Mouse (Mus musculus): ENCODE results near the gene Add3. TPM values are rescaled to one million over a fixed set of nuclear protein-coding genes. Genes with fewer than 3 reads are reported as not detected.

Add3 gene
- 112 and 118 TPM in 2 replicates for polyA plus RNA-seq (2015; fragmentation: Nextera tagmentation; extraction: Ambion mirVana)

GRCm38 (mm10) chr19:53140044-53140803, at the start of gene Add3:
Gene Add3 (plus strand): TSS chr19:53140443.
- ATAC-seq (replicated peaks; ENCODE audit: insufficient number of reproducible peaks, insufficient read depth, low FRiP score, low read depth) = no peak
- Histone ChIP-seq H3K9ac (peak within 1 kb of the TSS; percentile 82), H3K4me2 (peak within 1 kb of the TSS; percentile 82), H3K27me3 (no peaks in the 10 kb centered on the region), H3K4me1 (replicated peaks) (peaks cover 17% of the 10 kb centered on the region; the same call in 1 of the 2 replicates), H3K9me3 (replicated peaks) (no peaks in the 10 kb centered on the region), H3K36me3 (no peaks in the 10 kb centered on the region), H3K27ac (peak within 1 kb of the TSS; percentile 94), H3K4me3 (peak within 1 kb of the TSS; percentile 99)
- 6% methylated on average over 24 of the region's 24 CpGs for WGBS

GRCm38 (mm10) chr19:53090677-53091076, 49.6 kb upstream of the Add3 start:
- Histone ChIP-seq H3K4me1 (replicated peaks) (peaks cover 10% of the 10 kb centered on the region), H3K4me3 (no peak overlapping the region), H3K9ac (no peak overlapping the region), H3K27ac (no peak overlapping the region), H3K36me3 (no peaks in the 10 kb centered on the region), H3K27me3 (no peaks in the 10 kb centered on the region), H3K9me3 (replicated peaks) (no peaks in the 10 kb centered on the region), H3K4me2 (no peak overlapping the region)
- no peak for ATAC-seq (replicated peaks; ENCODE audit: insufficient number of reproducible peaks, insufficient read depth, low FRiP score, low read depth)
- WGBS = 92% methylated on average over 5 of the region's 5 CpGs

GRCm38 (mm10) chr19:53092251-53092650, 48.0 kb upstream of the Add3 start:
- no peaks in the 10 kb centered on the region for H3K9me3 ChIP-seq (replicated peaks)
- peaks cover 10% of the 10 kb centered on the region for H3K4me1 ChIP-seq (replicated peaks)
- no peak for ATAC-seq (replicated peaks; ENCODE audit: insufficient number of reproducible peaks, insufficient read depth, low FRiP score, low read depth)
- H3K27me3 ChIP-seq = no peaks in the 10 kb centered on the region
- H3K36me3 ChIP-seq = no peaks in the 10 kb centered on the region
- no peak overlapping the region for H3K9ac ChIP-seq
- no peak overlapping the region for H3K4me3 ChIP-seq
- 88% methylated on average over 6 of the region's 6 CpGs for WGBS
- no peak overlapping the region for H3K4me2 ChIP-seq
- no peak overlapping the region for H3K27ac ChIP-seq

DNA sequence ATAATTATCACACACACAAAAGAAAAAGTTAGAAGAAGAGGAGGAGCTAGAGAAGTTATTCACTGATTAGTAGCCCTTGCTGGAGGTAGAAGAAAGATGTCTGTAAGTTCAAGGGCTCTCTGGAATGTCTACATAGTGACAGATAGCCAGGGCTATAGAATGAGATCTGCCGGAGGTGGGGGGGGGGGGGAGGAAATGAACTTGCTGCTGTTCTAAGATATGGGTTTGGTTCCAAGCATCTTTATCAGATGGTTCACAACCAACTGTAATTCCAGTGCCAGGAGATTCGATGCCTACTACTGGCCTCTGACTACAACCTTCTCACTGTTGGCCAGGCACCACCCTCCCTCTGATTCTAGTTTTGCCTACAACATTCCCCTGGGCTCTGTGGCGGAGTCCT, 46.9 kb upstream of the Add3 start:
- H3K27me3 ChIP-seq = no peaks in the 10 kb centered on the region
- ATAC-seq (replicated peaks; ENCODE audit: insufficient number of reproducible peaks, insufficient read depth, low FRiP score, low read depth) = no peak
- H3K4me2 ChIP-seq = no peak overlapping the region
- WGBS = 32% methylated on average over 3 of the region's 3 CpGs
- no peaks in the 10 kb centered on the region for H3K36me3 ChIP-seq
- peaks cover 4% of the 10 kb centered on the region; the same call in 1 of the 2 replicates for H3K4me1 ChIP-seq (replicated peaks)
- no peak overlapping the region for H3K9ac ChIP-seq
- H3K4me3 ChIP-seq = no peak overlapping the region
- H3K9me3 ChIP-seq (replicated peaks) = no peaks in the 10 kb centered on the region
- no peak overlapping the region for H3K27ac ChIP-seq

DNA sequence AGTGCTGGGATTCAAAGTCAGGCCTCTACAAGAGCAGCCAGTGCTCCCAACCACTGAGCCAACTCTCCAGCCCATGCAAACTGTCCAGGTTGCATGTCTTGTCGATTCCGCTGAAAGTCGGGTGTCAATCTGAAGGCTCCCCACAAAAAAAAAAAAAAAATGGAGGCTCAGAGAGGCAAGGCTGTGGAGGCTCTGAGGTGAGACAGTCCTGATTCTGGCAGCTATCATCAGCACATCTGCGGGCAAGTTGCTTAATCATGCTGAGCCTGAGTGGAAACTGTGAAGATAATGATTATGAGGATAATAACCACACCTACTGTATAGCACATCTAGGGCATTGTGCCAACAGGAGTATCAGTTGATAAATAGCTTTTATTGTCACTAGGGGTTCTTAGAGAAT, 45.6 kb upstream of the Add3 start:
- no peaks in the 10 kb centered on the region for H3K36me3 ChIP-seq
- no peak overlapping the region for H3K4me3 ChIP-seq
- no peak overlapping the region for H3K9ac ChIP-seq
- H3K4me1 ChIP-seq (replicated peaks) = peaks cover 4% of the 10 kb centered on the region; the same call in 1 of the 2 replicates
- H3K9me3 ChIP-seq (replicated peaks) = no peaks in the 10 kb centered on the region
- WGBS = 76% methylated on average over 4 of the region's 4 CpGs
- ATAC-seq (replicated peaks; ENCODE audit: insufficient number of reproducible peaks, insufficient read depth, low FRiP score, low read depth) = no peak
- no peaks in the 10 kb centered on the region for H3K27me3 ChIP-seq
- no peak overlapping the region for H3K4me2 ChIP-seq
- no peak overlapping the region for H3K27ac ChIP-seq

- H3K27ac ChIP-seq = no peak overlapping the region
- no peak for ATAC-seq (replicated peaks; ENCODE audit: insufficient number of reproducible peaks, insufficient read depth, low FRiP score, low read depth)
- H3K27me3 ChIP-seq = no peaks in the 10 kb centered on the region
These were observed 38.6 kb upstream of the Add3 start for GRCm38 (mm10) chr19:53101374-53102300.

GRCm38 (mm10) chr19:53105374-53106090, 34.7 kb upstream of the Add3 start:
- peak; percentile 67; the same call in 1 of the 2 replicates for ATAC-seq (replicated peaks; ENCODE audit: insufficient number of reproducible peaks, insufficient read depth, low FRiP score, low read depth)
- WGBS = 44% methylated on average over 26 of the region's 26 CpGs
- no peak overlapping the region for H3K9ac ChIP-seq
- H3K4me2 ChIP-seq = peak overlapping the region; percentile 45
- no peaks in the 10 kb centered on the region for H3K9me3 ChIP-seq (replicated peaks)
- peak overlapping the region; percentile 53; the same call in 1 of the 2 replicates for H3K27ac ChIP-seq
- H3K36me3 ChIP-seq = no peaks in the 10 kb centered on the region
- H3K27me3 ChIP-seq = no peaks in the 10 kb centered on the region
- H3K4me3 ChIP-seq = peak overlapping the region; percentile 18
- H3K4me1 ChIP-seq (replicated peaks) = peaks cover 23% of the 10 kb centered on the region

More at GRCm38 (mm10) chr19:53101374-53102300, 38.6 kb upstream of the Add3 start:
- Histone ChIP-seq H3K9me3 (replicated peaks) (no peaks in the 10 kb centered on the region), H3K9ac (no peak overlapping the region), H3K4me1 (replicated peaks) (peaks cover 18% of the 10 kb centered on the region), H3K4me2 (no peak overlapping the region), H3K36me3 (no peaks in the 10 kb centered on the region), H3K4me3 (no peak overlapping the region)
- 68% methylated on average over 12 of the region's 12 CpGs for WGBS

- Histone ChIP-seq H3K27ac (peak overlapping the region; percentile 24; the same call in 1 of the 2 replicates), H3K36me3 (no peaks in the 10 kb centered on the region), H3K27me3 (no peaks in the 10 kb centered on the region), H3K9ac (no peak overlapping the region), H3K9me3 (replicated peaks) (no peaks in the 10 kb centered on the region), H3K4me3 (no peak overlapping the region), H3K4me2 (no peak overlapping the region), H3K4me1 (replicated peaks) (peaks cover 20% of the 10 kb centered on the region)
- ATAC-seq (replicated peaks; ENCODE audit: insufficient number of reproducible peaks, insufficient read depth, low FRiP score, low read depth) = no peak
- 74% methylated on average over 7 of the region's 7 CpGs for WGBS
These were observed 33.3 kb upstream of the Add3 start for GRCm38 (mm10) chr19:53106952-53107351.

DNA sequence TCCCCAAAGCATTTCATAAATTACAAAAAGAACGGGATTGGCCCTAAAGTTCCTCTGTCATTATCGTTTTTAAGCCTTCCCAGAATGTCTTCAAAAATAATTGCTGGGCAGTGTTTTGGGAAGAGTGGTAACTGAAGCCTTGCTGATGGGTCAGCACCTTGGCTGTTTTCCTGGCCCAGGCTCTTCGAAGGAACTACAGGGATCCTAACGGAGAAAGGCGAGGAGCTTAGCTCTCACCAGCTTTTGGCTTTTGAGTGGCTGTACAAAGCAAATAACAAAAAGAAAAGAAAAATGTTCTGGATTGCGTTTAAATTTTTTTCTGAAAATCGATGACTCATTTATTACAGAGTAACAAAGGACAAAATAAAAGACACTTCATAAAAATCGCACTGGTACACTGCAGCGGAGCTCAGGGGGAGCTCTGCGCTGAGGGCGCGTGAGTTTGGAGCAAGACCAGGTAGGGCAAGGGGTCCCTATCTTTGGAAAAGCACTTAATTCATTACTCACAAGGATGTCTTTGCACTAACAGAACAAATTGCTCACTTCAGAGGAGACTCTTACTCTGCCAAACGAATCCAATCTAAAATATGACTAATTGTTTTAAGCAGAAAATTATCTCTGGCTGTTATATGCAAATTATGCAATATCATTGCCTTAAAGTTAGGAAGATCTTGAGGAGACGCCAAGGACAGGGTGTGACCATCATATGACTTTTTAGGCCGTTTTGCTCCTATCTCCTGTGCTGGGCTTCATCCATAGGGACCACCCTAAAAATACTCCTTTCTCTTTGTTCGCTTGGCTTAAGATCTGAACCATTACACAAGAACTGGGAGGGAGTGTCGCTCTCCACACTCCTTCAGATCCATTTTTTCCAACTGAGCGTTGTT, 32.6 kb upstream of the Add3 start:
- H3K27me3 ChIP-seq = no peaks in the 10 kb centered on the region
- H3K4me3 ChIP-seq = no peak overlapping the region
- H3K9ac ChIP-seq = no peak overlapping the region
- H3K9me3 ChIP-seq (replicated peaks) = no peaks in the 10 kb centered on the region
- peak overlapping the region; percentile 24; the same call in 1 of the 2 replicates for H3K27ac ChIP-seq
- no peak for ATAC-seq (replicated peaks; ENCODE audit: insufficient number of reproducible peaks, insufficient read depth, low FRiP score, low read depth)
- H3K36me3 ChIP-seq = no peaks in the 10 kb centered on the region
- no peak overlapping the region for H3K4me2 ChIP-seq
- 74% methylated on average over 18 of the region's 18 CpGs for WGBS
- peaks cover 17% of the 10 kb centered on the region for H3K4me1 ChIP-seq (replicated peaks)

GRCm38 (mm10) chr19:53111996-53112590, 28.1 kb upstream of the Add3 start:
- no peak for ATAC-seq (replicated peaks; ENCODE audit: insufficient number of reproducible peaks, insufficient read depth, low FRiP score, low read depth)

More at GRCm38 (mm10) chr19:53111996-53112590, 28.1 kb upstream of the Add3 start:
- Histone ChIP-seq H3K4me3 (no peak overlapping the region), H3K9ac (no peak overlapping the region), H3K27me3 (no peaks in the 10 kb centered on the region), H3K9me3 (replicated peaks) (no peaks in the 10 kb centered on the region), H3K4me1 (replicated peaks) (0 out of 2 replicates have a peak, but pooled peaks cover 3% of the 10 kb centered on the region), H3K27ac (no peak overlapping the region), H3K36me3 (no peaks in the 10 kb centered on the region), H3K4me2 (no peak overlapping the region)
- 59% methylated on average over 7 of the region's 7 CpGs for WGBS

Data from heart, embryonic 15.5 days (tissue).